Mouse (Mus musculus): ENCODE results near the gene 4933412E24Rik. TPM values are rescaled to one million over a fixed set of nuclear protein-coding genes. Genes with fewer than 3 reads are reported as not detected.

4933412E24Rik gene
- not detected in 2 replicates for polyA plus RNA-seq (2012; rRNA removed)

DNA sequence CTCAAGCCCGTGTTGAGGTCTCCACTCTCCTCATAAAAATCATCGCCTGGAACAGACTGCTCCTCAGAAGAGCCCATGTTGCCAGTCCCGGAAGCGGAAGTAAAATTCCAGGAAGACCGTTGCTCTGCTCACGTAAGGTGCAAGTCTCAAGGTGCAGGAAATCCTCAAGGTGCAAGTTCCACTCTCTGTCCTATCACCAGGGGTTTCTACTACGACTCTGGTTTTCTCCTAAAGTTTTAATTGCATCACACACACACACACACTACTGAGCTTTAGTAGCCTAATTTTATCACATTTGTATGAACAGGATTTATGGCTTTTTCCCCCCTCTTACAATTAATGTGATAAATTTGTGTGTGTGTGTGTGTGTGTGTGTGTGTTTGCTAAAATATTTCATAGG, at the start of gene 4933412E24Rik:
Gene 4933412E24Rik, minus strand, starts transcription at position 101 of the 400 bp plus-strand sequence.
- 94% methylated on average over 7 of the region's 7 CpGs for WGBS
- Histone ChIP-seq H3K4me3 (ENCODE audit: control insufficient read depth, insufficient read depth, low read length) (no peak within 1 kb of the TSS), H3K27ac (ENCODE audit: control insufficient read depth, insufficient read depth, low read length) (no peak within 1 kb of the TSS), H3K36me3 (ENCODE audit: control insufficient read depth, insufficient read depth, low read length) (no peaks in the 10 kb centered on the region), H3K4me1 (replicated peaks; ENCODE audit: control insufficient read depth, insufficient read depth, low read length) (no peaks in the 10 kb centered on the region), H3K27me3 (ENCODE audit: control insufficient read depth, insufficient read depth, low read length) (no peaks in the 10 kb centered on the region)
- TF ChIP-seq CTCF (IDR thresholded peaks at IDR 0.05; ENCODE audit: borderline replicate concordance, control insufficient read depth, extremely low read depth, insufficient read depth, low read length, poor library complexity) (no peak), POLR2A (IDR thresholded peaks at IDR 0.05; ENCODE audit: control insufficient read depth, extremely low read depth, insufficient read depth, low read length, poor library complexity) (no peak)
- no peak for DNase-seq

DNA sequence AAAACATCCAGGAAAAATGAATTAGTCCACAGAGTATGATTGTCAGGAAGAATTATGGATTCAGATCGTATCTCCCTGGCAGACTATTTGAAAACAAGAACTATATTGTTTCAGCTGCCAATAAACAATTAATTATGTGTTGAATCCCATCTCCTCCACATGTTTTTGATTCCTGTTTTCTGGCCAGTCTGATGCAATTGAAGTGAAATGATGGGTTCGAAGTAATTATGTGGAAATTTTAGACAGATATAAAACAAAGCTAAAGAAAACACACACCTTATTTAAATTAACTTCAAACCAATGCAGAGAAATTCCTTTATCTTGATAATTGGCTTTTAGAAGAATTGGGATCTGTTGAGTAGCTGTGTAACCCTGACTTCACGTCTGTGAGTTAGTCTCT, 14.3 kb upstream of the 4933412E24Rik start:
- no peak for DNase-seq
- WGBS, result 91% methylated on average over 3 of the region's 3 CpGs
- Histone ChIP-seq H3K27me3 (ENCODE audit: control insufficient read depth, insufficient read depth, low read length) (no peaks in the 10 kb centered on the region), H3K27ac (ENCODE audit: control insufficient read depth, insufficient read depth, low read length) (no peak overlapping the region), H3K4me1 (replicated peaks; ENCODE audit: control insufficient read depth, insufficient read depth, low read length) (no peaks in the 10 kb centered on the region), H3K4me3 (ENCODE audit: control insufficient read depth, insufficient read depth, low read length) (no peak overlapping the region), H3K36me3 (ENCODE audit: control insufficient read depth, insufficient read depth, low read length) (no peaks in the 10 kb centered on the region)
- TF ChIP-seq CTCF (IDR thresholded peaks at IDR 0.05; ENCODE audit: borderline replicate concordance, control insufficient read depth, extremely low read depth, insufficient read depth, low read length, poor library complexity), result no peak

DNA sequence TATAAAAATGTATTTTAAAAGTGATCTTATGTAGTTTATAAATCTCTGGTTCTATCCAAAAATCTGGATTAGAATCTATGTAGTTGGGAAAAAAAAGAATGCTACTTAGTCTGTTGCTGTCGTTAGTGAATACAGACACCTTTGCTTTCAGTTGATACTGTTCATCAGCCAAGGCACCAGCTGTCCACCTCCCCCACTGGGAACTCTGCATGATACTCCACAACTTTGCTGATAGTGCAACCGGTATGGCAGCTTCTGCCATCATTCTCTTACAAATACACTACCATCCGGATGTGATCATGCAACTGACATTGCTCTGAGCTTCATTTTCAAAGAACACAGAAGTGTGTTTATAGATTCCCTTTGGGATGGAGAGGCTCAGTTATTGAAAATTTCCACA, 4.8 kb upstream of the 4933412E24Rik start:
- Histone ChIP-seq H3K27ac (ENCODE audit: control insufficient read depth, insufficient read depth, low read length) (no peak overlapping the region), H3K4me3 (ENCODE audit: control insufficient read depth, insufficient read depth, low read length) (no peak overlapping the region), H3K36me3 (ENCODE audit: control insufficient read depth, insufficient read depth, low read length) (no peaks in the 10 kb centered on the region), H3K4me1 (replicated peaks; ENCODE audit: control insufficient read depth, insufficient read depth, low read length) (no peaks in the 10 kb centered on the region), H3K27me3 (ENCODE audit: control insufficient read depth, insufficient read depth, low read length) (no peaks in the 10 kb centered on the region)
- WGBS, result 73% methylated on average over 3 of the region's 3 CpGs
- no peak for TF ChIP-seq CTCF (IDR thresholded peaks at IDR 0.05; ENCODE audit: borderline replicate concordance, control insufficient read depth, extremely low read depth, insufficient read depth, low read length, poor library complexity)
- TF ChIP-seq POLR2A (IDR thresholded peaks at IDR 0.05; ENCODE audit: control insufficient read depth, extremely low read depth, insufficient read depth, low read length, poor library complexity), result no peak
- no peak for DNase-seq

DNA sequence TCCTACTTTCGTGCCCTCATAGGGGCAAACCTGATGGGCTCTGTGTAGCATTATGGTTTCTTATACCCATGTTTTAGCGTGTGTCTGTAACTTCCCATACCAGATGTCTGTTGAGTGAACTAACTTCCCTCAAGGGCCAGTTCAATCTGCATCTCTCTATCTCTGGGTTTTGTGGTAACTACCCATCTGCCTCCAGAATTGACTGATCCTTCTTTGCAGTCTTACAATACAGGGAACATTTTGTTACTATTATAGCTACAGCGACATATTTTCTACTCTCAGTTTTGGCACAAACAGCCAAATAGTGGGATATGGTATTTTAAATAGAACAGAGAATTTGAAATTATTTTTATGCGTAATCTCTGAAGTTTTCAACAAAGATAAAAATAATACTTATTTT, 6.2 kb downstream of the 4933412E24Rik start:
- Histone ChIP-seq H3K36me3 (ENCODE audit: control insufficient read depth, insufficient read depth, low read length) (no peaks in the 10 kb centered on the region), H3K4me3 (ENCODE audit: control insufficient read depth, insufficient read depth, low read length) (no peak overlapping the region), H3K27me3 (ENCODE audit: control insufficient read depth, insufficient read depth, low read length) (no peaks in the 10 kb centered on the region), H3K27ac (ENCODE audit: control insufficient read depth, insufficient read depth, low read length) (no peak overlapping the region), H3K4me1 (replicated peaks; ENCODE audit: control insufficient read depth, insufficient read depth, low read length) (no peaks in the 10 kb centered on the region)
- no peak for DNase-seq
- WGBS, result 90% methylated on average over 4 of the region's 4 CpGs
- no peak for TF ChIP-seq POLR2A (IDR thresholded peaks at IDR 0.05; ENCODE audit: control insufficient read depth, extremely low read depth, insufficient read depth, low read length, poor library complexity)
- no peak for TF ChIP-seq CTCF (IDR thresholded peaks at IDR 0.05; ENCODE audit: borderline replicate concordance, control insufficient read depth, extremely low read depth, insufficient read depth, low read length, poor library complexity)

DNA sequence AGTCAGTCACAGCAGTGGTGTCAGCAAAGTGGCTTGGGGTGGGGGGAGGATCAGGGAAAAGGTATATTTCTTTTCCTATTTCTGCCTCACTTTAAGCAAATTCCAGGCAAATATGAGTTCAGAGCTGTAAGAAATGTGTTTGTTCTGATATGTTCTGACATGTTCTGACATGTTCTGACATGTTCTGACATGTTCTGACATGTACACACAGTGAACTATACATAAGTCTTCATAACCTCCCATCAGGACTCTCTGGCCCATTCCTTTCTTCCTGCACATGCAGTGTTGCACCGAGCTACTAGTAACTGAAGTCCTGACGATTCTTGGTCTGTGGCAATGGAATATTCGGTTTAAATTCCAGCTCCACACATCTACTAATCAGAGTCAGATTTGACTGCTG, 6.8 kb downstream of the 4933412E24Rik start:
- no peak for DNase-seq
- Histone ChIP-seq H3K27ac (ENCODE audit: control insufficient read depth, insufficient read depth, low read length) (no peak overlapping the region), H3K27me3 (ENCODE audit: control insufficient read depth, insufficient read depth, low read length) (no peaks in the 10 kb centered on the region), H3K4me1 (replicated peaks; ENCODE audit: control insufficient read depth, insufficient read depth, low read length) (no peaks in the 10 kb centered on the region), H3K36me3 (ENCODE audit: control insufficient read depth, insufficient read depth, low read length) (no peaks in the 10 kb centered on the region), H3K4me3 (ENCODE audit: control insufficient read depth, insufficient read depth, low read length) (no peak overlapping the region)
- 91% methylated on average over 3 of the region's 3 CpGs for WGBS
- no peak for TF ChIP-seq CTCF (IDR thresholded peaks at IDR 0.05; ENCODE audit: borderline replicate concordance, control insufficient read depth, extremely low read depth, insufficient read depth, low read length, poor library complexity)
- TF ChIP-seq POLR2A (IDR thresholded peaks at IDR 0.05; ENCODE audit: control insufficient read depth, extremely low read depth, insufficient read depth, low read length, poor library complexity), result no peak

DNA sequence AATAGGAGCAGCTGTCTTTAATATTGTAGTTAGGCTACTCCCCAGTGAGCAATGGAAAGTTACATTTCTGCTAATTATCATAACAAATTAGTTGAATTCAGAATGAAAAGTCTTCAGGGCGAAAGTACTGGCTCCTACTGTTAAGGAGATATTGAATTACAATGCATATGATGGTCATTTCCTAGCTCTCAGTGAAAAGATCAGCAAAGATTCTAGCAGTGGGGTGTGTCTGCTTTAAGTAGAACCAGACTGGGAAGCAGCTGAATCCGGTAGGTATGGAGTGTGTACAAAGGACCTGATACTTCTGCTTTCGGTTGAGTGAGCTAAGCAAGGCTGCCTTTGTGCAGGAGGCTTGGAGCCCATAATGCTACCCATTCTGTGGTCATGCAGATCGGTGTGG, 32.6 kb downstream of the 4933412E24Rik start:
- Histone ChIP-seq H3K4me3 (ENCODE audit: control insufficient read depth, insufficient read depth, low read length) (no peak overlapping the region), H3K36me3 (ENCODE audit: control insufficient read depth, insufficient read depth, low read length) (no peaks in the 10 kb centered on the region), H3K4me1 (replicated peaks; ENCODE audit: control insufficient read depth, insufficient read depth, low read length) (no peaks in the 10 kb centered on the region), H3K27me3 (ENCODE audit: control insufficient read depth, insufficient read depth, low read length) (no peaks in the 10 kb centered on the region), H3K27ac (ENCODE audit: control insufficient read depth, insufficient read depth, low read length) (no peak overlapping the region)
- WGBS, result 34% methylated on average over 4 of the region's 4 CpGs
- DNase-seq, result no peak
- TF ChIP-seq POLR2A (IDR thresholded peaks at IDR 0.05; ENCODE audit: control insufficient read depth, extremely low read depth, insufficient read depth, low read length, poor library complexity) (no peak), CTCF (IDR thresholded peaks at IDR 0.05; ENCODE audit: borderline replicate concordance, control insufficient read depth, extremely low read depth, insufficient read depth, low read length, poor library complexity) (no peak)

DNA sequence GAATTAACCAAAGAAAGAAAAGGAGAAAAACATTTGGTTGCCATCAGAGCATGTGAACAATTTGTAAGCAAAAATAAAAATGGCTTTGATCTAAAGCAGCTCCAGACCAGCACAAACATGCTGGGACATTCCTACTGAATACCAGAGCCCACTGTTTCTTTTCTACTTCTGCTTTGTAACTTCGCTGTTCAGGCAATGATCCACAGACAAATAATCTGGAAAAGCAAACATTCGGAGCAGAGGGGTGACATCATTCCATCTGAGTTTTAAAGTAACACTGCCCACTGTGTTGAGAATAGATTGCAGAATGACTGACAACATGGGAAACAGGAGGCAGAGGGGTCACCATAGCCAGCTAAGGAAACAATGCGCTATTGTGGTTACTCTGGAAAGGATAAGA, 41.1 kb downstream of the 4933412E24Rik start:
- H3K36me3 ChIP-seq (ENCODE audit: control insufficient read depth, insufficient read depth, low read length), result no peaks in the 10 kb centered on the region
- no peak overlapping the region for H3K27ac ChIP-seq (ENCODE audit: control insufficient read depth, insufficient read depth, low read length)
- TF ChIP-seq POLR2A (IDR thresholded peaks at IDR 0.05; ENCODE audit: control insufficient read depth, extremely low read depth, insufficient read depth, low read length, poor library complexity) (no peak), CTCF (IDR thresholded peaks at IDR 0.05; ENCODE audit: borderline replicate concordance, control insufficient read depth, extremely low read depth, insufficient read depth, low read length, poor library complexity) (no peak)
- 90% methylated on average over 3 of the region's 3 CpGs for WGBS
- no peak overlapping the region for H3K4me3 ChIP-seq (ENCODE audit: control insufficient read depth, insufficient read depth, low read length)
- peaks cover 3% of the 10 kb centered on the region; the same call in 1 of the 2 replicates for H3K4me1 ChIP-seq (replicated peaks; ENCODE audit: control insufficient read depth, insufficient read depth, low read length)
- H3K27me3 ChIP-seq (ENCODE audit: control insufficient read depth, insufficient read depth, low read length), result no peaks in the 10 kb centered on the region
- DNase-seq, result no peak

All from thymus, adult 2 months (tissue).